Mouse (Mus musculus) heart, embryonic 11.5 days (tissue): ENCODE results near the gene Pacsin1. TPM values are rescaled to one million over a fixed set of nuclear protein-coding genes. Genes with fewer than 3 reads are reported as not detected.
A peak's percentile ranks its signal among the peaks of the same experiment; 100 is the strongest.

Experiments used
- ATAC-seq: fragments of 200-750 bp; cut with Nextera tagmentation; replicated peaks from 2 replicates; pipeline ENCODE4 v1.8.0; 2017; ENCODE audit warnings: moderate library complexity; ENCODE audit not compliant: insufficient number of reproducible peaks, low FRiP score, low TSS enrichment
- H3K27ac ChIP-seq: fragments of 300-500 bp; sonication (generic); 2 replicates; pipeline ENCODE4 v1.5.1; 2014; ENCODE audit warnings: mild to moderate bottlenecking, low read depth, low read length
- H3K27me3 ChIP-seq: fragments of 300-500 bp; sonication (generic); 2 replicates; pipeline ENCODE4 v1.6.1; 2014; ENCODE audit warnings: mild to moderate bottlenecking, low read length, mixed read lengths; ENCODE audit not compliant: control insufficient read depth, insufficient read depth
- H3K36me3 ChIP-seq: fragments of 300-500 bp; sonication (generic); 2 replicates; pipeline ENCODE4 v1.6.1; 2014; ENCODE audit warnings: mild to moderate bottlenecking, low read length, moderate library complexity, mixed read lengths; ENCODE audit not compliant: control insufficient read depth, insufficient read depth
- H3K4me1 ChIP-seq: fragments of 300-500 bp; sonication (generic); 2 replicates; pipeline ENCODE4 v1.6.1; 2014; ENCODE audit warnings: low read length; ENCODE audit not compliant: control insufficient read depth, insufficient read depth
- H3K4me2 ChIP-seq: fragments of 300-500 bp; sonication (generic); 2 replicates; pipeline ENCODE4 v1.6.1; 2014; ENCODE audit warnings: mild to moderate bottlenecking, moderate library complexity
- H3K4me3 ChIP-seq: fragments of 300-500 bp; sonication (generic); 2 replicates; pipeline ENCODE4 v1.5.1; 2014; ENCODE audit warnings: low read depth, low read length
- H3K9ac ChIP-seq: fragments of 300-500 bp; sonication (generic); 2 replicates; pipeline ENCODE4 v1.6.1; 2014; ENCODE audit warnings: mild to moderate bottlenecking, low read depth, low read length, moderate library complexity
- H3K9me3 ChIP-seq: fragments of 300-500 bp; sonication (generic); replicated peaks from 2 replicates; pipeline ENCODE4 v1.6.1; 2016; ENCODE audit warnings: low read length; ENCODE audit not compliant: control insufficient read depth
- WGBS: fragments of 180-500 bp; shearing (Covaris S2); extraction: QIAGEN DNeasy Blood & Tissue Kit; methylation state at CpG from one replicate; pipeline ENCODE4 v1.1.7; 2014; ENCODE audit not compliant: insufficient replicate concordance; 5-methylcytosine and 5-hydroxymethylcytosine counted together
- polyA plus RNA-seq: library from polyadenylated mRNA; unstranded; fragments of >200 nt; fragmentation: Nextera tagmentation; extraction: Ambion mirVana; gene quantifications from 2 replicates; pipeline ENCODE4 v1.2.1, GENCODE M21; 2014

Gene Pacsin1
- polyA plus RNA-seq, 1 experiment from 2014 or later: 2.5 TPM

DNA sequence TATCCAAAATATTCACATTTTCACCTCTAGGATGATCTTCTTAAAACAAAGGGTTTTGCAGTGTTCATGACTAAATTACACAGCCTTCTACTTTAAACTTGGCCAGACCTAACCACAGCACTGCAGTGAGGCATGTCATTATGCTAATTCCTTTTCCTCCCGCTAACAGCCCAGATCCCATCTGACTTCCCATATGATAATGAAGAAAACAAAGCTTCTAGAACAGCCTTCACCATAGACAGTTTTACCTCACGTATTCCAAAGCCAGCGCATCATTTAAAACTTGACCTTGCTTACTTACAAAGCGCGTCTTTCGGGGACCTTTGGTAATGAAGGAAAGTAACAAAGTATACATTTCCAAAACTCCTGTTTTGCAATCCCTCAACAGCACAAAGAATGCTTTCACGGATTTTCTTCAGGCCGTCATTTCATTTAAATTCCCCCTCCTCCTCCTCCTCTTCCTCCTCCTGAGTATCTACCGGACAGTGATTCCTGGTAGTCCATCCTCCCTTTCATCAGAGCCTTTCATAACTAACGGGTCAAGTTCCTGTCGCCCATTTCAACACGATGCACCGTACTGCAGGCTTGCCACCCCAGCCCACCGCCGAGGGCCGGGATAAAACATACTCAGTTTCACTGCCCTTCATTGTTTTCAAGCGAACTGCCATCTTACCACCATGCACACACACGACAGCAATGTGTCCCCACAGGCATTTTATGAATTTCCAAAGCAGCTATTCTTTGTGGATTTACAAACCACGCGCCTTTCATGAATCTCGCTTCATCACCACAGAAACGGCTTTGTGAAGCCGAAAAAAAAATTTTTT, 33.4 kb upstream of the Pacsin1 start:
- no peaks in the 10 kb centered on the region for H3K27me3 ChIP-seq
- H3K27ac ChIP-seq: peak overlapping the region; percentile 97
- peaks cover 26% of the 10 kb centered on the region for H3K4me1 ChIP-seq
- H3K9ac ChIP-seq: peak overlapping the region; percentile 99
- peak overlapping the region; percentile 94 for H3K4me3 ChIP-seq
- no peak for ATAC-seq
- H3K9me3 ChIP-seq: no peaks in the 10 kb centered on the region
- H3K4me2 ChIP-seq: peak overlapping the region; percentile 74
- no peaks in the 10 kb centered on the region for H3K36me3 ChIP-seq
- WGBS: 3% methylated on average over 23 of the region's 23 CpGs

DNA sequence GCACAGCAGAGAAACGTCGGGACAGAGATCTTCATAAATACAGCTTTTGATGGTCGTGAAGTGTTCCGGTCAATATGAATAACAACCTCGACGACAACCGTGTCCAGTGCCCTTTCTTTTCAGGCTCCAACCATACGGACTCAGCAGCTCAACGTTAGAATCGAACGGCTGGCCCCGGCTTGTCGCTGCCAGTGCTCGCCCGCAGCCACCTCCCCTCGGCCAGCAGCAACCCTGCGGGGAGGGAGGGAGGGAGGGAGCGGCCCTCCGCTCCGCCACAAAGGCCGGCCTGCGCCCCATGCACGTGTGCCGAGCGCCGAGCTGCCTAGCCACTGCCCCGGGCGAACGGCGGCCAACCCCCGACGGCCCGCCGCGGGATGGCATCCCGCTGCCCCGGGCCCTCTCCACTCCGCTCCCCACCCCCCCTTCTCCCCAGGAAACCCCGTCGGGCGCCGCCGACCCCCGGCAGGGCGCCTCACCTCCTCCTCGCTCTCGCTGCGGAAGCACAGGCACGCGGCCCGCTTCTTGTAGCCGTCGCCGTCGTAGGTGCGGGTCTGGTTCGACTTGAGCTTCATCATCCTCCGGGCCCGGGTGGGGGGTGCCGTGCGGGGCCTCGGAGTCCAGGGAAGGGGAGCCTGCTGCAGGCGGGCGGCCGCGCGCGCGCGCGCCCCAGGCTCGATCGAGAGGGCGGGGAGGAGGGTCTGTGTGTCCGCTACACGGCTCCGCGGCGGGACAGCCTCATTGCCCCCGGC, 32.5 kb upstream of the Pacsin1 start:
- peak overlapping the region; percentile 94 for H3K4me3 ChIP-seq
- peak overlapping the region; percentile 74 for H3K4me2 ChIP-seq
- H3K9me3 ChIP-seq: no peaks in the 10 kb centered on the region
- no peaks in the 10 kb centered on the region for H3K27me3 ChIP-seq
- H3K27ac ChIP-seq: peak overlapping the region; percentile 97
- peaks cover 26% of the 10 kb centered on the region for H3K4me1 ChIP-seq
- no peaks in the 10 kb centered on the region for H3K36me3 ChIP-seq
- peak overlapping the region; percentile 99 for H3K9ac ChIP-seq
- ATAC-seq: peak; percentile 67
- WGBS: under 1% methylated on average over 68 of the region's 80 CpGs

DNA sequence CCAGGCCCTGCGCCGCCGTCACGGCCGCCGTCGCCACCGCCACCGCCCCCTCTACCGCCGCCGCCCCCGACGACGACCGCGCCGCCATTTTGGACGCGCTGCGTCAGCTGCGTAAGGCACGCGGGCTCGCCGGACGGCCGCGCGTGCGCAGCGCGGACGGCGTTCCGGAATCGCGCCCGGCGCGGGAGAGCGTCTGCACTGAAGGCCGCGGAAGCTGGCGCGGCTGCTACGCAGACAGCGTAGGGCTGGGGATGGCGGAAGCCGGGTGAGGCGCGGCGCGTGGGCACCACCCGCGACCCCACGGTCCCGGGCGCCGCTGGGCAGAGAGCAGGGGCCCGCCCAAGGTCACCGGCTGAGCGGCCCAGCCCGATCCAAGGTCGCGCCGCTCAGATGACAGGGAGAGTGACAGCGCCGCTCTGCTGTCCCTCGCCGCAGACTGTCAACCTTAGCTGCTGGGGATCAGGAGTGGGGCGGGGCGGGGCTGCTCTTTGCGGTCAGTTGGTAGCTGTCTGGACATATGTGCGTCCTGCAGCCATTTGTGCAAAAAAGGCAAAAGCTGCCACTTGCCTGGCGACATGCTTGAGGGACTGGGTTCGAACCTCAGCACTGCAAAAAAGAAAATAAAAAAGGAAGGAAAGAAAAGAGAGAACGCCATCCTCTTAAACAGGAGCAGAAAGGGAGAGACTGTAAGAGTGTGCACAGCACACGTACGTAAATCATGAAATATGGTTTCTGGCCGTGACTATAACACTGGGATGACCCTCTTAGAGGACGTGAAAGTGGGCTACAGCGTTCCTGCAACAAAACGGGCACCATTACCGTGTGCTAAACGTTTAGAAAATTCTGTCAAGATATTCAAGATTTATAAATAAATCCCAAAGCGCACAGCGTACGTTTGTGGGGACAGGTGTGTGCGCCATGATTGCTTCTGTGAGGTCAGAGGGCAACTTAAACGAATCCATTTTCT, 31.7 kb upstream of the Pacsin1 start, which contains the start of gene Nudt3:
Nudt3 (minus strand) TSS at position 136 of the 967 bp plus-strand sequence.
- peak within 1 kb of the TSS; percentile 74 for H3K4me2 ChIP-seq
- peaks cover 24% of the 10 kb centered on the region for H3K4me1 ChIP-seq
- H3K27me3 ChIP-seq: no peaks in the 10 kb centered on the region
- H3K4me3 ChIP-seq: peak within 1 kb of the TSS; percentile 94
- H3K9me3 ChIP-seq: no peaks in the 10 kb centered on the region
- ATAC-seq: peak; percentile 87
- H3K9ac ChIP-seq: peak within 1 kb of the TSS; percentile 99
- WGBS: 7% methylated on average over 91 of the region's 91 CpGs
- H3K27ac ChIP-seq: peak within 1 kb of the TSS; percentile 97
- H3K36me3 ChIP-seq: no peaks in the 10 kb centered on the region

DNA sequence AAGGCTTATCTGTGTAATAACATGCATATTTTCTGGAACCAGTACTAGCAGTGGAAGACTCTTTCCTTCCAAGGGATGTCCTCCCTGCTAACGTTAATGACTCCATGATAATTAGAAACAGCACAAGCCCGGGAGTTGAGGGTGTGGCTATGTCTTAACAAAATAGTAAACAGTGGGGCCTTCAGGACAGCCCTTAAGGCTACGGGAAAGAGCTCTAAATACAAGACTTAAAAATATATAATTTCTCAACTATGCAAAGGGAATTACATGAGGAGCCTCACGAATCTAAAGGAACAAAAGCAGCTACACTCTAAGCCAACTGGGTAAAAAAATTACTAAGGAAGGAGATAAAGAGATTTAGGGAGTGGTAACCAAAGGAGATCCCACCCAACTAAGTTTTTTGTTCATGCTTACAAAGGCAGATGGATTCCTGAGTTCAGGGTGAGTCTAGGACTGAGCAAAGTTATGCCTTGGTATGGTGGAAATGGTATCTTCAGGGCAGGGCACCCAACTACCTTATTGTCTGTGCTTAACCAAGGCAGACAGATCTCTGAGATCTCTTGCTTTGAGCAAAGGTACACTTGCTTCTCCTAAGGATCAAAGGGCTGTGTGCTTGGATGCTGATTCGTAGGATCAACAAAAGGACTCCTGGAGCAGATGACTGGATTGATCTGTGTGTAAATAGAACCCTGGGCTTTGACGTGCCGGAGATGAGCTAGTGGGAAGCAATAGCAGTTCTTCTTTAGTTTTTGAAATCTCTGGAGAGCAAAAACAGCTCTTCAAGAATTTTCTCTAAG, 29.7 kb upstream of the Pacsin1 start:
- no peak for ATAC-seq
- no peak overlapping the region for H3K4me3 ChIP-seq
- H3K36me3 ChIP-seq: peaks cover 2% of the 10 kb centered on the region; the same call in 1 of the 2 replicates
- WGBS: 60% methylated on average over 7 of the region's 7 CpGs
- no peaks in the 10 kb centered on the region for H3K9me3 ChIP-seq
- no peak overlapping the region for H3K27ac ChIP-seq
- no peak overlapping the region for H3K4me2 ChIP-seq
- H3K4me1 ChIP-seq: peaks cover 15% of the 10 kb centered on the region
- no peak overlapping the region for H3K9ac ChIP-seq
- H3K27me3 ChIP-seq: no peaks in the 10 kb centered on the region

DNA sequence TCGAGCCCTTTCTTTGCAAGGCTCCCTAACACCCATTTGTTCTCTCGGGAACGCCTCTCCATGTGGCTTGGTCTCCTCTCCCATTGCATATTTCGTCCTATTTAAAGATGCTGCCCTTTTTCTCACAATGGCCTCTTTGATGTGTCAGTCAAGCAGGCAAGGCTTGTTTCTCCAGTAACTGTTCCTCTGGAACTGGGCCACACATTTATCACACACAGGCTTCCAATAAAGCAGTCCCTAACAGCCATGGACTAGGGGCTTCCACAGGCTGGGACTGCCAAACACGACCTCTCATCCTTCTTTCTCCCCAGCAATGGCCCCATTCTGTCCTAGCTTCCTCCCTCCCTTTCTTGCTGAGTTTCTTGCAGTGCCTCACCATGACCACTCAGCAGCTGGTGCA, 28.6 kb upstream of the Pacsin1 start:
- H3K4me1 ChIP-seq: peaks cover 9% of the 10 kb centered on the region
- no peak overlapping the region for H3K4me2 ChIP-seq
- H3K36me3 ChIP-seq: peaks cover 11% of the 10 kb centered on the region
- H3K27ac ChIP-seq: no peak overlapping the region
- no peaks in the 10 kb centered on the region for H3K9me3 ChIP-seq
- H3K4me3 ChIP-seq: no peak overlapping the region
- no peak overlapping the region for H3K9ac ChIP-seq
- ATAC-seq: no peak
- WGBS: 42% methylated on average over 5 of the region's 5 CpGs
- H3K27me3 ChIP-seq: no peaks in the 10 kb centered on the region

DNA sequence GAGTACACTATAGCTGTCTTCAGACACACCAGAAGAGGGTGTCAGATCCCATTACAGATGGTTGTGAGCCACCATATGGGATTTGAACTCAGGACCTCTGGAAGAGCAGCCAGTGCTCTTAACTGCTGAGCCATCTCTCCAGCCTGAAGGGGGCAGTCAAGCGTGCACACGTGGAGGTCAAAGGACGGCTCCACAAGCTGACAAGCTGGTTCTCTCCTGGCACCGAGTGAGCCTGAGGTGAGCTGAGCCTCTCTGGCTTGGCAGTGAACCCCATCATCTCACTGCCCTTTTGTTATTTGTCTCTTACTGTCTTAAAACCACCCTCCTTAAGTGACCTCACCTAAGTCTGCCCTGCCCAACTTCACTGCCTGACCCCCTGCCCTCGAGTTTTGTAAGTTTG, 27.9 kb upstream of the Pacsin1 start:
- H3K4me2 ChIP-seq: no peak overlapping the region
- no peaks in the 10 kb centered on the region for H3K9me3 ChIP-seq
- H3K36me3 ChIP-seq: peaks cover 19% of the 10 kb centered on the region
- 48% methylated on average over 5 of the region's 5 CpGs for WGBS
- no peak for ATAC-seq
- H3K4me1 ChIP-seq: peaks cover 9% of the 10 kb centered on the region
- H3K27ac ChIP-seq: no peak overlapping the region
- no peaks in the 10 kb centered on the region for H3K27me3 ChIP-seq
- no peak overlapping the region for H3K9ac ChIP-seq
- no peak overlapping the region for H3K4me3 ChIP-seq

DNA sequence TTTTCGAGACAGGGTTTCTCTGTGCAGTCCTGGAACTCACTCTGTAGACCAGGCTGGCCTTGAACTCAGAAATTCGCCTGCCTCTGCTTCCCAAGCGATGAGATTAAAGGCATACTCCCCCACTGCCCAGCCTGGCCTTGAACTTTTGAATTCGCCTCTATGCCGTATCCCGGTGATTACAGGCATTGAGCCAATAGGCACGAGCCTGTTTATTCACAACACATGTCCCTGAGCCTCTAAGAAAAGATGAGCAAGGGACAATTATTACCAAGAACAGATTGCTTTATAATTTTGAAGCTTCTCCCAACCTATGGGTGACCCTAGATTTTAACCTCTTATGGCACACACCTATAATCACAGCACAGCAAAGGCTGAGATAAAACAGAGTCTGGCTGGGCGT, 26.9 kb upstream of the Pacsin1 start:
- Histone ChIP-seq H3K27me3 (no peaks in the 10 kb centered on the region), H3K9me3 (no peaks in the 10 kb centered on the region), H3K27ac (no peak overlapping the region), H3K4me2 (no peak overlapping the region), H3K9ac (no peak overlapping the region), H3K36me3 (peaks cover 22% of the 10 kb centered on the region), H3K4me3 (no peak overlapping the region), H3K4me1 (peaks cover 14% of the 10 kb centered on the region)
- 90% methylated on average over 8 of the region's 8 CpGs for WGBS
- no peak for ATAC-seq
